Mouse (Mus musculus): ENCODE results near the gene Vmn1r188.
"Not testable (repeated sequence)": the region's sequence is repeated elsewhere in the genome, so short reads cannot be mapped to it uniquely, and the experiment has no call there.

The Vmn1r188 gene

DNA sequence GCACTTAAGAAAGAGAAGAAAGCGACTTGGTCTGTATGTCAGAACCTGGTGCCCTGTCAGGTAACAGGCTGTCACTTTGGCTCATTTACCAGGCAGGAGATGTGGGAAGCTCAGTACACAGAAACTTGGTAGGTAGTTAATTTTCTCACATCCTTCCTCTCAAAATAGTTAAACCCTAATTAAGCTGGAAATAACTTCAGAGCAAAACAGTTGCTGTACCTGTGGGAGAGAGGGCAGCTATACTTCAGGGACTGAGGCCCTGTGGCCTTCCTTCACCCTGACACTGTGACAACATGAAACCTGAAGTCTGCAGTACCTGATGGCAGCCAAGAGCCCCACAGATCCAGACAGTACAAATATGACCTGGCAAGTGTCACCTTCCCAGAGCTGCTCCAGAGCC lies at the start of gene Vmn1r188:
Gene Vmn1r188, plus strand, starts transcription at position 301 of the 400 bp plus-strand sequence.
- in situ Hi-C loops (cut with MboI; ENCODE audit: unreplicated experiment in 2 of 2) = not testable (repeated sequence)

DNA sequence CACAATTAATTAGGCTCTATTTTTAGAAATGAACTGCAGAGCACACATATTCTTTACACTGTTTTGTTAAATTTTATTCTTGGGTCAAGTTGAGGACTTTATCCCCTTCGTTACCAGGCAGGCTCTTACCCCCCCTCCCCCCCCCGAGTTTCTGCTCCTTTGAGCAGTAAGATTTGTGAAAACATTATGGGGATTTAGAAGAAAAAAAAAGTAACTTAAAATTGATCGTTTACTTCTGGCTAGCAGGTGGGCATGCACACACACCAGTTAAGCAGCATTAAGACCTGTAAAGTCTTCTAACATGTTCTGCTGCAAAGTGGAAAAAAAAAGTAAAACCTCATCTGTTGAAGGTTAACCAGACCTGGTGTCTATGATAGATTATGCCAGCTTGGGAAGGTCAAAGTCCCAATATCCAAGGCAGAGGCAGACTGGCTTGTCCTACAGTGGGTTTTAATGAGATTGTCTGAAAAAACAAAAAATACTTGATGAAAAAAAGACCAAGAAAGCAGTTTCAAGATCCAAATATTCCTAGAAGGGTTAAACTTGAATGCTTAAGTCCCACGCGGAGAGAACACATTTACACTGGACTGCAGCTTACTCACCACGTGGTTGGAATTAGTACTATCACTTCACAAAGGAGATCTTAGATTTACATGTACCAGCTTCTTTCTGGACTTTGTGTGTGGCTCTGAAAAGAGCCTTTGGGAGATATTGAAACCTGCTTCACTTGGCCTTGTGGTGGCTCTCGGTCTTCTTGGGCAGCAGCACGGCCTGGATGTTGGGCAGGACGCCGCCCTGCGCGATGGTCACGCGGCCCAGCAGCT lies 49.6 kb upstream of the Vmn1r188 start:
- in situ Hi-C loops (cut with MboI; ENCODE audit: unreplicated experiment in 2 of 2) = loop anchor here (5.0 to 25.0 kb wide), 6 partner anchors 210 to 1878 kb away; partner anchors contain the start of genes Hist1h1a (in 1 of the 2), Hist1h2ab (in 1 of the 2), Hist1h2bm (in 1 of the 2) and Hist1h3a (in 1 of the 2)

- in situ Hi-C loops (cut with MboI; ENCODE audit: unreplicated experiment in 2 of 2) = loop anchor here (5.0 to 25.0 kb wide), 5 partner anchors 211 to 1877 kb away; partner anchors contain the start of genes Hist1h1a (in 1 of the 2), Hist1h2ab (in 1 of the 2), Hist1h3a (in 1 of the 2) and Hist1h3b (in 1 of the 2)
Observed at GRCm38 (mm10) chr13:22035267-22036148, 48.7 kb upstream of the Vmn1r188 start, which contains the start of the genes Hist1h2ah and Hist1h2bk. Gene Hist1h2ah, minus strand, starts transcription at chr13:22035568. Gene Hist1h2bk, plus strand, starts transcription at chr13:22035870.

DNA sequence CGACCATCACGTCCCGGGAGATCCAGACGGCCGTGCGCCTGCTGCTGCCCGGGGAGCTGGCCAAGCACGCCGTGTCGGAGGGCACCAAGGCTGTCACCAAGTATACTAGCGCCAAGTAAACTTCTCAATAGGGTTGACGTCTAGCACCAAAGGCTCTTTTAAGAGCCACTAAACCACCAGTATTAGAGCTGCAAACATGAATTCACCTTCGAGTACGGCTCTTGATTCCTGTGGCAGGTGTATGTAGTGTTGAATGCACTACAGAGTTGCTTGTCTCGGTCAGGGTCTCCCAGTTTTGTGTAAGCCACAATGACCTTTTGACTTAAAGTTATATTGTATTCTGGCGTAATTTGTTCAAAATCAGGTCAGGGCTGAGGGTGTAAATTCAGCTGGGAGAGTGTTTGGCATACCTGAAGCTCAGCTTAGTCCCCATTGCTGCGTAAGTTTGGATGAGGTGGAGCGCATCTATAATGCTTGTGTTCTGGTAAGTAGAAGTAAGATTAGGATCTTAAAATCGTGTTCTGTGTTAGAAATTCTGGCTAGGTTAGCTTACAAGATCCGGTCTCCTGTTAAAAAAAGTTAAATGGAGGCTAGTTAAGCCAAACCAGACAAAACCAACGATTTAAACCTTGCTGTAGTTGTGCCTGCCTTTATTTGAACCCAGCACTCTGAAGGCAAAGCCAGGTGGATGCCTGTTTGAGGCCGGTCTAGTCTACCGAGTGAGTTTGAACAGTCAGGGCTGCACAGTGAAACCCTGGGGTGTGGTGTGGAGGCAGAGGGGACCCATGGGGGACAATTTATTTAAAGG lies 47.9 kb upstream of the Vmn1r188 start:
- in situ Hi-C loops (cut with MboI; ENCODE audit: unreplicated experiment in 2 of 2) = loop anchor here (5.0 to 25.0 kb wide), 5 partner anchors 212 to 1876 kb away; partner anchors contain the start of genes Hist1h1a (in 1 of the 2), Hist1h2ab (in 1 of the 2), Hist1h3a (in 1 of the 2) and Hist1h3b (in 1 of the 2)

GRCm38 (mm10) chr13:22036986-22037385 lies 47.3 kb upstream of the Vmn1r188 start:
- in situ Hi-C loops (cut with MboI; ENCODE audit: unreplicated experiment in 2 of 2) = loop anchor here (5.0 to 25.0 kb wide), 5 partner anchors 212 to 1875 kb away; partner anchors contain the start of genes Hist1h1a (in 1 of the 2), Hist1h2ab (in 1 of the 2), Hist1h3a (in 1 of the 2) and Hist1h3b (in 1 of the 2)

GRCm38 (mm10) chr13:22037415-22037814 lies 46.8 kb upstream of the Vmn1r188 start:
- in situ Hi-C loops (cut with MboI; ENCODE audit: unreplicated experiment in 2 of 2) = loop anchor here (5.0 to 25.0 kb wide), 5 partner anchors 213 to 1875 kb away; partner anchors contain the start of genes Hist1h1a (in 1 of the 2), Hist1h2ab (in 1 of the 2), Hist1h3a (in 1 of the 2) and Hist1h3b (in 1 of the 2)

- in situ Hi-C loops (cut with MboI; ENCODE audit: unreplicated experiment in 2 of 2) = loop anchor here (5.0 to 25.0 kb wide), 5 partner anchors 215 to 1873 kb away; partner anchors contain the start of genes Hist1h1a (in 1 of the 2), Hist1h2ab (in 1 of the 2), Hist1h3a (in 1 of the 2) and Hist1h3b (in 1 of the 2)
Observed at GRCm38 (mm10) chr13:22039364-22039763, 44.9 kb upstream of the Vmn1r188 start.

DNA sequence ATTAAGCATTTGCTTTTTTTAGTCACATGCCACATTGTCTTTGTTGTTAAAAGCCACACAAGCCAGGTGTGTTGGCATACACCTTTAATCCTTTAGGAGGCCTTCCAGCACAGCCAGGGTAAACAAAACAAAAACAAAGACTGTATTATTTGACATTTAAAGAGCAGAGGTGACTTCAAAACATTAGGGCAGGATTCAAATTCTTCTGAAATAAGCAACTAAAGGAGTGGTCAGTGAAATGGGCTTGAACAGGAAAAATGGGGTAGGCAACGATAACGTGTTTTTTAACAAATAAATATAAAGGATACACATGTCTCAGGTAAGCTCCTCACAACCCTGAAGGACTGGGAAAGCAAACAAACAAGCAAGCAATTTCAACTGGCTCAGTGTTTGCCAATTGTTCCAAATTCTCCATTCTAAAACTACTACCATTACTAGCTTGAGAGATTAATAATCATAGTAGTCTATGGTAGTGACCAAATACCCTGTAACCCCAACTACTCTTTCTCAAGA lies 44.2 kb upstream of the Vmn1r188 start:
- in situ Hi-C loops (cut with MboI; ENCODE audit: unreplicated experiment in 2 of 2) = loop anchor here (5.0 to 25.0 kb wide), 7 partner anchors 215 to 1872 kb away; partner anchors contain the start of genes Hist1h1a (in 1 of the 2), Hist1h2ab (in 1 of the 2), Hist1h3a (in 1 of the 2) and Hist1h3b (in 1 of the 2)

GRCm38 (mm10) chr13:22040464-22041141 lies 43.6 kb upstream of the Vmn1r188 start:
- in situ Hi-C loops (cut with MboI; ENCODE audit: unreplicated experiment in 2 of 2) = loop anchor here (5.0 to 25.0 kb wide), 4 partner anchors 354 to 1872 kb away; partner anchors contain the start of genes Hist1h1a (in 1 of the 2), Hist1h2ab (in 1 of the 2), Hist1h3a (in 1 of the 2) and Hist1h3b (in 1 of the 2)

- in situ Hi-C loops (cut with MboI; ENCODE audit: unreplicated experiment in 2 of 2) = loop anchor here (5.0 to 25.0 kb wide), 4 partner anchors 354 to 1871 kb away; partner anchors contain the start of genes Hist1h1a (in 1 of the 2), Hist1h2ab (in 1 of the 2), Hist1h3a (in 1 of the 2) and Hist1h3b (in 1 of the 2)
Observed at GRCm38 (mm10) chr13:22041142-22041536, 43.1 kb upstream of the Vmn1r188 start, which contains the start of gene Hist1h4i. Gene Hist1h4i, minus strand, starts transcription at chr13:22041362.

DNA sequence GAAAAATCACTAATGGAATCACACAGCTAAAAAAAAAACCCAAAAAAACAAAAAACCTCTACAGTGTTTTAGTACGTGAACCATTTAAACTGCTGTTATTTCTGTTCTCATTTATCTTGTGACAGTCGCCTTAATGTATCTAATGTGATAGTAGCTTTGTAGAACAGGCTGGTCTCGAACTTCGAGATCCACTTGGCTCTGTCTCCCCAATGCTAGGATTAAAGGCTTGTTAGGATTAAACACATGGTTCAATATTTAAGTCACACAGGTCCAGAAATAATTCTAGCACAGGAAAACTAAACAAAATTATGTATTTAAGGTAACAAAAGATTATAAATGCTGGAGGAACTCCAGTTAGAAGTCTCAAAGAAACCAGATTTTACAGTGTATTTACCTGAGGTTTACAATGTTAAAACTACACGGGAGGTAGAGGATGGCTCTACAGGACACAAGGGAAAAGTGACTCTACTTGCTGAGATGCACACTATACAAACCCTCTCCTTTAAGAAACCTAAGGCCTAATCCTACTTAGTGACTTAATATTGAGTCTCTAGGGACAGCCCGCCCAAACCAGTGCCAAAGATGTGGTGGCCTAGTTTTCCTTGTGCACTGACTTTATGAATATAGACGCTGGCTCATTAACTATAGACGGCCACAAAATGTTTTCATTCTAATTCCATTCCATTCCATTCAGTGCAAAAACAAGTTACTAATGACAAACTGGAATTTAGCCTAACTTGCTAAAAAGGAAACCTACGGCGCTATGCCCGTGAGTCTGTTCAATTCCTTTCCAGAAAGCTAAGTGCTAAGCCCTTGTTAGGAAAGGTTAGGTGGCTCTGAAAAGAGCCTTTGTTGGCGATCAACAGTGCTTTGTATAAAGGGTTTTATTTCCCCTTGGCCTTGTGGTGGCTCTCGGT lies 42.3 kb upstream of the Vmn1r188 start:
- in situ Hi-C loops (cut with MboI; ENCODE audit: unreplicated experiment in 2 of 2) = loop anchor here (5.0 to 25.0 kb wide), 4 partner anchors 353 to 1870 kb away; partner anchors contain the start of genes Hist1h1a (in 1 of the 2), Hist1h2ab (in 1 of the 2), Hist1h3a (in 1 of the 2) and Hist1h3b (in 1 of the 2)

DNA sequence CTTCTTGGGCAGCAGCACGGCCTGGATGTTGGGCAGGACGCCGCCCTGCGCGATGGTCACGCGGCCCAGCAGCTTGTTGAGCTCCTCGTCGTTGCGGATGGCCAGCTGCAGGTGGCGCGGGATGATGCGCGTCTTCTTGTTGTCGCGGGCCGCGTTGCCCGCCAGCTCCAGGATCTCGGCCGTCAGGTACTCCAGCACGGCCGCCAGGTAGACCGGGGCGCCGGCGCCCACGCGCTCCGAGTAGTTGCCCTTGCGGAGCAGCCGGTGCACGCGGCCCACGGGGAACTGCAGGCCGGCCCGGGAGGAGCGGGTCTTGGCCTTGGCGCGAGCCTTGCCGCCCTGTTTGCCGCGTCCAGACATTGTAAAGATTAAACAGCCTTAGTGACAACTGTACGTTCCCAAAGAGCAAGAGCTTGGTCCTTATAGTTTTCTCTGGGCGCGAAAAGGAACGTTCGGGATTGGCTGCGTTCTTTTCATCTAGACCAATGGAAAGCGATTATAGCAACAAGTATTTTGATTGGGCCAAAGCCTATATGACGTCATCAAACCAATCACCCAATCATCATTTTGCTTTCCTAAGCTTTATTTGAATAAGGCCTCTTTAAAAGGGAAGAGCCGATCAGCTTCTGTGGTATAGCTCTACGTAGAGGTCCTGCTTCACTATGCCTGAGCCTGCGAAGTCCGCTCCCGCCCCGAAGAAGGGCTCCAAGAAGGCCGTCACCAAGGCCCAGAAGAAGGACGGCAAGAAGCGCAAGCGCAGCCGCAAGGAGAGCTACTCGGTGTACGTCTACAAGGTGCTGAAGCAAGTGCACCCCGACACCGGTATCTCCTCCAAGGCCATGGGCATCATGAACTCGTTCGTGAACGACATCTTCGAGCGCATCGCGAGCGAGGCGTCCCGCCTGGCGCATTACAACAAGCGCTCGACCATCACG lies 41.4 kb upstream of the Vmn1r188 start, which contains the start of the genes Hist1h2ag and Hist1h2bj:
Gene Hist1h2ag, minus strand, starts transcription at position 377 of the 935 bp plus-strand sequence.
Gene Hist1h2bj, plus strand, starts transcription at position 647 of the 935 bp plus-strand sequence.
- in situ Hi-C loops (cut with MboI; ENCODE audit: unreplicated experiment in 2 of 2) = loop anchor here (5.0 to 25.0 kb wide), 4 partner anchors 352 to 1869 kb away; partner anchors contain the start of genes Hist1h1a (in 1 of the 2), Hist1h2ab (in 1 of the 2), Hist1h3a (in 1 of the 2) and Hist1h3b (in 1 of the 2)

GRCm38 (mm10) chr13:22043503-22044431 lies 40.5 kb upstream of the Vmn1r188 start:
- in situ Hi-C loops (cut with MboI; ENCODE audit: unreplicated experiment in 2 of 2) = loop anchor here (5.0 to 25.0 kb wide), 4 partner anchors 351 to 1869 kb away; partner anchors contain the start of genes Hist1h1a (in 1 of the 2), Hist1h2ab (in 1 of the 2), Hist1h3a (in 1 of the 2) and Hist1h3b (in 1 of the 2)

All from v-Abl transformed pro-B cells (cell line).